Mouse (Mus musculus) kidney, embryonic 14.5 days (tissue): ENCODE measurements around the gene Gstm6. TPM values are rescaled to one million over a fixed set of nuclear protein-coding genes. Genes with fewer than 3 reads are reported as not detected.
"Not testable (repeated sequence)": the region's sequence is repeated elsewhere in the genome, so short reads cannot be mapped to it uniquely, and the experiment has no call there.

Source experiments
- ATAC-seq: fragments of 200-750 bp; cut with Nextera tagmentation; 2 replicates; pipeline ENCODE4 v1.8.0; 2017; ENCODE audit warnings: moderate number of reproducible peaks, mild to moderate bottlenecking, moderate TSS enrichment, moderate library complexity; ENCODE audit not compliant: low FRiP score, low TSS enrichment
- H3K27ac ChIP-seq: fragments of 300-500 bp; sonication (generic); 2 replicates; pipeline ENCODE4 v1.5.1; 2014; ENCODE audit warnings: low read depth, mild to moderate bottlenecking, low read length, moderate library complexity, mixed read lengths
- H3K27me3 ChIP-seq: fragments of 300-500 bp; sonication (generic); 2 replicates; pipeline ENCODE4 v1.6.1; 2014; ENCODE audit warnings: mild to moderate bottlenecking, low read length; ENCODE audit not compliant: control insufficient read depth, insufficient read depth
- H3K36me3 ChIP-seq: fragments of 300-500 bp; sonication (generic); 2 replicates; pipeline ENCODE4 v1.6.1; 2014; ENCODE audit warnings: low read length, mixed read lengths; ENCODE audit not compliant: control insufficient read depth, insufficient read depth
- H3K4me1 ChIP-seq: fragments of 300-500 bp; sonication (generic); 2 replicates; pipeline ENCODE4 v1.6.1; 2014; ENCODE audit warnings: low read length, mixed read lengths; ENCODE audit not compliant: control insufficient read depth, insufficient read depth
- H3K4me2 ChIP-seq: fragments of 300-500 bp; sonication (generic); replicated peaks from 2 replicates; pipeline ENCODE4 v1.6.1; 2014; ENCODE audit warnings: low read depth, mild to moderate bottlenecking, low read length
- H3K4me3 ChIP-seq: fragments of 300-500 bp; sonication (generic); 2 replicates; pipeline ENCODE4 v1.5.1; 2014; ENCODE audit warnings: mild to moderate bottlenecking, low read length
- H3K9ac ChIP-seq: fragments of 300-500 bp; sonication (generic); 2 replicates; pipeline ENCODE4 v1.6.1; 2014; ENCODE audit warnings: low read depth, mild to moderate bottlenecking, low read length, moderate library complexity
- H3K9me3 ChIP-seq: fragments of 300-500 bp; sonication (generic); 2 replicates; pipeline ENCODE4 v1.6.1; 2016; ENCODE audit warnings: low read length; ENCODE audit not compliant: control insufficient read depth
- WGBS: fragments of 180-500 bp; shearing (Covaris S2); extraction: QIAGEN DNeasy Blood & Tissue Kit; methylation state at CpG from one replicate; pipeline ENCODE4 v1.1.7; 2014; 5-methylcytosine and 5-hydroxymethylcytosine counted together
- polyA plus RNA-seq: library from polyadenylated mRNA; unstranded; fragments of >200 nt; fragmentation: Nextera tagmentation; extraction: Ambion mirVana; gene quantifications from 2 replicates; pipeline ENCODE4 v1.2.1, GENCODE M21; 2014

The Gstm6 gene
- polyA plus RNA-seq, 1 experiment from 2014 or later: 5.7 TPM

DNA sequence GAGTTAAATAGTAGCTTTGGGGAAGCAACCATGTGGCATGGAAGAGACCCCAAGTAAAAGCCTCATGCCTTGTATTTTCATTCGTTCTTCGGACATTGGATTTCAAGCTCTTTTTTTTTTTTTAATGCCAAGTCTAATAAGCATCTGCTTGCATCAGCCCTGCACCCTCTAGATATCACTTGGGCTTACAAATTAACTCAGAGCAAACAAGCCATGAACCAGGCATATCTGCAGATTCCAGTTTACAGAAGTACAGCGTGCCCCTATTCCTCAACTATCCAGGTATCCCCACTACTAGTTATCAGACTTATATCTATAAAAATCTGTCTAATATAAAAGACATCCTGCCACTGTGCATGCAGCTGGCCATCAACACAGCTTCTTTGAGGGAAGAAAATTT lies 28.5 kb upstream of the Gstm6 start:
- H3K27ac ChIP-seq: no peak overlapping the region
- 83% methylated on average over 3 of the region's 3 CpGs for WGBS
- H3K9me3 ChIP-seq: no peaks in the 10 kb centered on the region
- no peak overlapping the region for H3K9ac ChIP-seq
- H3K4me2 ChIP-seq: no peak overlapping the region
- ATAC-seq: no peak
- H3K4me3 ChIP-seq: no peak overlapping the region
- H3K36me3 ChIP-seq: no peaks in the 10 kb centered on the region
- no peaks in the 10 kb centered on the region for H3K4me1 ChIP-seq
- H3K27me3 ChIP-seq: no peaks in the 10 kb centered on the region

DNA sequence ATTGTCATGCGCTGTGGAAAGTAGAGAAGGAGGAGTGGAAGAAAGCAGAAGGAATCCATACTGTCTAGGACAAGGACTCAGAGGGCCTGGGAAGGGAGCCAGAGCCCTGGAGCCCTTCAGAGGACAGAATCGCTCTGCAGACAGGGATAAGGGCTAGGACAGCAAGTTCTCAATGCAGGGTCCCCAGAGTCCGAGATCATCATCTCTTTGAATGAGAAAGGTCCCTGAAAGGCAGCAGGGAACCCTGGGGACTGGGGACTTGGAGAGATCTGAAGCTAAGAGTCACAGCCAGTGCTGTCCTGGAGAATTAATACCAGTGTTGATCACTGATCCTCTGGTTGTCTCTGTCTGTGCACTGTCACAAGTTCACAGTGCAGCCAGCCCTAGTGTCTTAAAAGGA lies 27.6 kb upstream of the Gstm6 start:
- ATAC-seq, H3K27me3 ChIP-seq, H3K27ac ChIP-seq, H3K9ac ChIP-seq, H3K4me3 ChIP-seq, H3K4me2 ChIP-seq, H3K36me3 ChIP-seq, H3K4me1 ChIP-seq, H3K9me3 ChIP-seq: not testable (repeated sequence)
- 58% methylated on average over 3 of the region's 3 CpGs for WGBS

DNA sequence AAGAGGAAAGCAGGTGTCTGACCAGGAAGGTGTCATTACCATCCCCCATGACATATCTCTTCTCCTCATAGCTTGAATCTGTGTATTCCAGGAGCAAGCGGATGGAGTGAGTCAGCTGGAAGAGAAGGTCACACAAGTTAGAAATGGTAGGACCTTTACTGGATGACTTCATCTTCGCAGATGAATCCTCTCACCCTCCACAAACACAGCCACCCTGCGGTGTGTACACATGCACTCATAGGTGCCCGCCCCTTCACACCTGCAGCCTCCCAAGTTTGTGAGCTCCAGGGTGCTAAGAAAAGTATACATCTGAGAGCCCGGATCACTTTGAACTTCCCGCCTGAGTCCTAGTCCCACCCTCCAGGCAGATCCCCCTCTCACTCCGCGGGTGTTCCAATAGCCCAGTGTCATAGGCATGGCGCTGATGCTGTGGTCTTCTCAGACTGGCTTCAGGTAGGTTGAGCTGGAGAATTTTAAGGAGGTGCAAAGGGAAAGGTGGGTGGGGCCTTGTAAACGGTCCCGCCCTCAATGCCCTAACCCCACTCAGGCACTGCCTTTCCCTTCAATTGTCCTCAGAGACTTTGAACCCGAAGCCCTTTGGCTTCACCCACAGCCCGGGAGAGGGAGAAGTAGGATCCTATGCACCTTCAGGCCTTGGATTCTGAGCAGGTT lies 25.3 kb upstream of the Gstm6 start, which contains the start of gene Gstm3:
Gene Gstm3 (minus strand): TSS at position 560 of the 672 bp plus-strand sequence.
- Histone ChIP-seq H3K4me2 (no peak within 1 kb of the TSS), H3K4me1 (no peaks in the 10 kb centered on the region), H3K4me3 (no peak within 1 kb of the TSS), H3K36me3 (no peaks in the 10 kb centered on the region), H3K27me3 (no peaks in the 10 kb centered on the region), H3K9me3 (no peaks in the 10 kb centered on the region), H3K9ac (no peak within 1 kb of the TSS), H3K27ac (no peak within 1 kb of the TSS)
- WGBS: 56% methylated on average over 13 of the region's 13 CpGs
- no peak for ATAC-seq

DNA sequence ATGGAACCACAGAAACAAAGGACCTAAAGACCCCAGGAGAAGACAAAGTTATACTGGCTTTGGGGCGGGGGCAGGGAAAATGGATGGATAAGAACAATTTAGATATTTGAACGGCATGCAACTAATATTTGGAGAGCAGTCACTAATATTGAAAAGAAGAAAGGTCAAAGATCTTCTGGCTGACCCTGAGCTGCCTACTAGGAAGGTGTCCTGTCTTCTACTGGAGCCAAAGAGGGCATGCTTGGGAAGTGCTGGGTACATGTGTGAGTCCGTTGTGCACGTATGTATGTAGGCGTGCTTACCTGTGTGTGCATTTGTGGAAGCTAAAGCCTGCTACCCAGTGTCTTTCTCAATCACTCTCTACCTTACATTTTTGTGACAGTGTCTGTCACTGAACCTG lies 23.1 kb upstream of the Gstm6 start:
- Histone ChIP-seq H3K27me3 (no peaks in the 10 kb centered on the region), H3K36me3 (no peaks in the 10 kb centered on the region), H3K9ac (no peak overlapping the region), H3K9me3 (no peaks in the 10 kb centered on the region), H3K4me1 (no peaks in the 10 kb centered on the region), H3K4me2 (no peak overlapping the region), H3K4me3 (no peak overlapping the region), H3K27ac (no peak overlapping the region)
- 94% methylated on average over 5 of the region's 5 CpGs for WGBS
- ATAC-seq: no peak

DNA sequence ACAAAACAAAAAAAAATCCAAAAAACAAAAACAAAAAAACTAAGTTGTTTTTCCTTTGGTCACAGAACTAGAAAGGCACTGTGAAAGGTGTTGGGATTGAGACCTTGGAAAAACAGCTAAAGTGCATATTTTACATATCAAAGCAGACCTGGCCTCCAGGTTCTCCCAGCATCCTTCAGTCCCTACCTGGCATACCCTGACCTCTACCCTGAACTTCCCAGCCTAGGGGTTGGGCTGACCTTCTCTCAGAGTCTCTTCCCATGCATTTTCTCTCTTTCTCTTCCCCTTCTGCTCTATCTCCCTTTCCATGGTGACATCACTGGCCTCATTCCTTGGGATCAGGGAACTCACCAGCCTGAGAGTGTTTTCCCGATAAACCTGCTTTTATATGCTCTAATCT lies 22.0 kb upstream of the Gstm6 start:
- H3K4me3 ChIP-seq: no peak overlapping the region
- H3K9me3 ChIP-seq: no peaks in the 10 kb centered on the region
- H3K9ac ChIP-seq: no peak overlapping the region
- H3K4me1 ChIP-seq: no peaks in the 10 kb centered on the region
- H3K36me3 ChIP-seq: no peaks in the 10 kb centered on the region
- H3K27me3 ChIP-seq: no peaks in the 10 kb centered on the region
- no peak for ATAC-seq
- WGBS: 85% methylated on average over 1 of the region's 1 CpGs
- H3K4me2 ChIP-seq: no peak overlapping the region
- no peak overlapping the region for H3K27ac ChIP-seq

DNA sequence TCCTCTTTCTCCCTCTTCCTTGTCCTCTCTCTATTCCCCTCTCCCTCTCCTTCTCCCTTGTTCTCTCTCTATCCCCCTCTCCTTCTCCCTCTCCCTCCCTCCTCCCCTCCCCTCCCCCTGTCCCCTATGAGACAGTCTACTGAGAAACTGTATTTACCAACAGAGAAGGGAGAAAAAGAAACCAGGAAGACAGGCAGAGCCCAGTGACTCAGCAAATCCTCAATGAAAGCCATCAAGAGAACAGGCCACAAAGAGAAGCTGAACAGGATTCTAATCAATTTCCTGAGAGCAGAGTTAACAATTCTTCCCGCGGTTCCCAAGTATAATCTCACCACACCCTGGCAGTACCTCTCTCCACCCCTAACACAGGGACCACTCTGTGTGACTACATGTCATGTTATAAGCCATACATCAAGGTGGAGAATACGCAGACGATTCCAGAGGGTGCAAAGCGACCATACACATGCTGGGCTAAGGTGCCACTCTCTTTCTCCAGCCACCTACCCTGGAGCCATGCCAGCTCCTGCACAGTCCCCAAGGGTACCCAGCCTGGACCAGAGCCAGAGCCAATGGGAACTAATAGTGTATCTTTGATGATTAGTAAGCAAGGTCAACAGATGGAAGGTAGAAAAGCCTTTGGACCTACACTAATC lies 21.2 kb upstream of the Gstm6 start:
- H3K9me3 ChIP-seq: no peaks in the 10 kb centered on the region
- 63% methylated on average over 5 of the region's 5 CpGs for WGBS
- no peaks in the 10 kb centered on the region for H3K4me1 ChIP-seq
- no peak overlapping the region for H3K27ac ChIP-seq
- no peak overlapping the region for H3K9ac ChIP-seq
- H3K36me3 ChIP-seq: no peaks in the 10 kb centered on the region
- no peak for ATAC-seq
- no peak overlapping the region for H3K4me2 ChIP-seq
- H3K4me3 ChIP-seq: no peak overlapping the region
- H3K27me3 ChIP-seq: no peaks in the 10 kb centered on the region

DNA sequence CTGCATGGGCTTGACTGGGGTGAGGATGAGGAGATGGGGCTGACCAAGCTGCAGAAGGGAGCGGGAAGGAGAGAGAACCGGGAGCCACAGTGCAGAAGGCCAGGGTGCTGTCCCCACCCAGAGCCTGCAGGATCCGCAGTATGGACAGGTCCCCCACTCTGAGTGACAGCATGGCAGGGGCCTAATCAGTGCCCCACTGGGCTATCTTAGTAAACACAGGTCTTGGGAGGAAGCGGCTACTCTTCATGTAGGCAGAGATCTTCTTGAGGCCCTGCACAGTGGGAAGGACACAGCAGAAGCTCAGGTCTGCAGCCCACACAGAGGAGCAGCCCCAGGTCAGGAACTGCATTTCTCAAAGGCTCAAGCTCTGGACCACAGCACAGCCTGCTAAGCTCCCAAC lies 20.5 kb upstream of the Gstm6 start:
- no peaks in the 10 kb centered on the region for H3K36me3 ChIP-seq
- H3K9me3 ChIP-seq: no peaks in the 10 kb centered on the region
- H3K27me3 ChIP-seq: no peaks in the 10 kb centered on the region
- ATAC-seq: no peak
- H3K4me2 ChIP-seq: no peak overlapping the region
- no peak overlapping the region for H3K27ac ChIP-seq
- no peak overlapping the region for H3K9ac ChIP-seq
- H3K4me3 ChIP-seq: no peak overlapping the region
- WGBS: 89% methylated on average over 4 of the region's 4 CpGs
- no peaks in the 10 kb centered on the region for H3K4me1 ChIP-seq

DNA sequence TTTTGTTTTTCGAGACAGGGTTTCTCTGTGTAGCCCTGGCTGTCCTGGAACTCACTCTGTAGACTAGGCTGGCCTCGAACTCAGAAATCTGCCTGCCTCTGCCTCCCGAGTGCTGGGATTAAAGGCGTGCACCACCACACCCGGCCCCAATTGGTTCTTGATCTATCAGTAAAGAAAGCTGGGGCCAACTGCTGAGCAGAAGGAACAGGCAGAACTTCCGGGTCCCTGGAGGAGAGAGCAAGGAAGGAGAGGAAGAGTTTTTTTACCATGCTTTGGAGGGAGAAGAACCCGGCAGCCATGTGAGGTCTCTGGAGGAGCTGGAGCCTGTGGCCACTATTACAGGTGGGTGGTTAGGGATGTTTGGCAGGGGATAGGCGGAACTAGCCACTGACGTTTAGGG lies 11.7 kb upstream of the Gstm6 start:
- 94% methylated on average over 9 of the region's 9 CpGs for WGBS
- not testable (repeated sequence) for H3K4me3 ChIP-seq, H3K4me1 ChIP-seq, H3K27me3 ChIP-seq, H3K9me3 ChIP-seq, ATAC-seq, H3K36me3 ChIP-seq, H3K9ac ChIP-seq, H3K27ac ChIP-seq, H3K4me2 ChIP-seq

DNA sequence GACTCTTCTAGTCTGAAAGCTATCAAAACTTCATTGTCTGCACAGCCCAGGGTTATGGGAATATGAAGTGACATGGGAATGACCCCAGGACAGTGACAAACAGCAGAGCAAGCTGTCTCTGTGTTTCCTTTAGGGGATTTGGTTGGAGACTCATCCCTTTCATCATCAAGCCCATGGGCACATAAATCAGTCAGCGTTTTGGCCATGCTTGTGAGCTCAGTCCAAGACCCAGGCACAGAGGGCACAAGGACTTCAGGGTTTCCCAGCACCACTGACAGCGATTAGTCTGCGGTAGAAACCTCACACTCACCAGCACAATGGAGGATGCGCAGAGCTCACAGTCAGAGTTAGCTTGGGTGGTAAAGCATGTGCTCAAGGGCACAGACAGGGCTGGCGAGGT lies 10.4 kb upstream of the Gstm6 start:
- ATAC-seq: peak; percentile 32; the same call in 1 of the 2 replicates
- Histone ChIP-seq H3K9ac (no peak overlapping the region), H3K27me3 (no peaks in the 10 kb centered on the region), H3K4me3 (no peak overlapping the region), H3K4me1 (peaks cover 5% of the 10 kb centered on the region; the same call in 1 of the 2 replicates), H3K9me3 (no peaks in the 10 kb centered on the region), H3K27ac (no peak overlapping the region), H3K4me2 (no peak overlapping the region), H3K36me3 (no peaks in the 10 kb centered on the region)
- WGBS: 76% methylated on average over 5 of the region's 5 CpGs
